Mouse (Mus musculus): ENCODE results near the gene Ifi44. TPM values are rescaled to one million over a fixed set of nuclear protein-coding genes. Genes with fewer than 3 reads are reported as not detected.

Ifi44 gene
- polyA plus RNA-seq (2015; fragmentation: Nextera tagmentation; extraction: Ambion mirVana) = 0.28 and 0.60 TPM in 2 replicates

- no peaks in the 10 kb centered on the region for H3K36me3 ChIP-seq (replicated peaks)
- H3K9ac ChIP-seq = no peak within 1 kb of the TSS
- 73% methylated on average over 7 of the region's 7 CpGs for WGBS
- H3K4me3 ChIP-seq = no peak within 1 kb of the TSS
- no peak within 1 kb of the TSS for H3K4me2 ChIP-seq
- no peaks in the 10 kb centered on the region for H3K9me3 ChIP-seq
- no peaks in the 10 kb centered on the region for H3K27me3 ChIP-seq (replicated peaks)
- H3K27ac ChIP-seq = no peak within 1 kb of the TSS
- H3K4me1 ChIP-seq = no peaks in the 10 kb centered on the region
- no peak for ATAC-seq (replicated peaks)
Measured at GRCm38 (mm10) chr3:151749737-151750136, at the start of gene Ifi44. Gene Ifi44, minus strand, starts transcription at chr3:151749960.

- WGBS = 74% methylated on average over 8 of the region's 8 CpGs
- no peaks in the 10 kb centered on the region for H3K36me3 ChIP-seq (replicated peaks)
- H3K4me2 ChIP-seq = no peak overlapping the region
- H3K27me3 ChIP-seq (replicated peaks) = no peaks in the 10 kb centered on the region
- no peaks in the 10 kb centered on the region for H3K4me1 ChIP-seq
- H3K9ac ChIP-seq = no peak overlapping the region
- ATAC-seq (replicated peaks) = no peak
- H3K9me3 ChIP-seq = no peaks in the 10 kb centered on the region
- no peak overlapping the region for H3K4me3 ChIP-seq
- H3K27ac ChIP-seq = no peak overlapping the region
Measured at GRCm38 (mm10) chr3:151788622-151789021, 38.9 kb upstream of the Ifi44 start.

GRCm38 (mm10) chr3:151775089-151775488, 25.3 kb upstream of the Ifi44 start:
- 80% methylated on average over 4 of the region's 4 CpGs for WGBS
- no peaks in the 10 kb centered on the region for H3K9me3 ChIP-seq
- no peak overlapping the region for H3K9ac ChIP-seq
- H3K27ac ChIP-seq = no peak overlapping the region
- no peaks in the 10 kb centered on the region for H3K4me1 ChIP-seq
- H3K36me3 ChIP-seq (replicated peaks) = no peaks in the 10 kb centered on the region
- H3K27me3 ChIP-seq (replicated peaks) = no peaks in the 10 kb centered on the region
- no peak for ATAC-seq (replicated peaks)
- H3K4me2 ChIP-seq = no peak overlapping the region
- H3K4me3 ChIP-seq = no peak overlapping the region

DNA sequence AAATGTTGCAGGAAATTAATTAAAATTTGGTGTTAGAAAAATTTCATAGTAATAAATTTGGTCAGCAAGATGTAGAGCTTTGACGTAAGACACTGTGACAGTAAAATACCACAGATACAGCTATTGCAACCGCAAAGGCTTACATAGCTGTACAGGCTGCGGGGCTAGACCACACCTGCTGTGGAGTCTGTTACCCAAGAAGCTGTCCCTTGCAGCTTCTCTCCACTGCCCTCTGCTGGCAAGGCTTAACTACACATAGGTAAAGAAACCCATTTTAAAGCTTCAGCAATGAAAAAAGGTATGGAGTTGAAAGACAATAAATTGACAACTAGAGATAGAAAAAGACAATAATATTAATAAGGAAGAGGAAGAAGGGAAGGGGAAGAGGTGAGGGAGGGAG, 21.3 kb upstream of the Ifi44 start:
- Histone ChIP-seq H3K27ac (no peak overlapping the region), H3K9ac (no peak overlapping the region), H3K4me3 (no peak overlapping the region), H3K4me1 (no peaks in the 10 kb centered on the region), H3K9me3 (no peaks in the 10 kb centered on the region), H3K4me2 (no peak overlapping the region), H3K36me3 (replicated peaks) (no peaks in the 10 kb centered on the region), H3K27me3 (replicated peaks) (no peaks in the 10 kb centered on the region)
- WGBS = 71% methylated on average over 3 of the region's 3 CpGs
- ATAC-seq (replicated peaks) = no peak

DNA sequence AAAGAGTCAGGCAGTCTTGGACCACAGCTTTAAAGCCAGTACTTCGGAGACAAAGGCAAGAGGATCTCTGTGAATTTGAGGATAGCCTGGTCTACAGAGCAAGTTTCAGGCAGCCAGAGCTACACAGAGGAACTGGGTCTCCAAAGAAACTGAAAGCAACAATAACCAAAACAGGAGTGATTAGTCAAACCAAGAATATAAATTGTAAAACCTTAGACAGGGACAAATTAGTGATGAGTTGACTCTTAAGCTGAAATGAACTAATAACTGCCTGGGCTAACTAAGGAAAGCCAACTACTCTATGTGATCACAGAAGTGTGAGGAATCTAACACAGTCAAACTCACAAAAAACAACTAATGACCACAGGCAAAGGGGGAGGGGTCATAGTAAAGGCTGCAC, 1.2 kb downstream of the Ifi44 start:
- 90% methylated on average over 1 of the region's 1 CpGs for WGBS
- Histone ChIP-seq H3K27ac (no peak overlapping the region), H3K9ac (no peak overlapping the region), H3K36me3 (replicated peaks) (no peaks in the 10 kb centered on the region), H3K4me2 (no peak overlapping the region), H3K27me3 (replicated peaks) (no peaks in the 10 kb centered on the region), H3K4me1 (no peaks in the 10 kb centered on the region), H3K4me3 (no peak overlapping the region), H3K9me3 (no peaks in the 10 kb centered on the region)
- no peak for ATAC-seq (replicated peaks)

GRCm38 (mm10) chr3:151746058-151746457, 3.7 kb downstream of the Ifi44 start:
- Histone ChIP-seq H3K4me1 (no peaks in the 10 kb centered on the region), H3K27me3 (replicated peaks) (no peaks in the 10 kb centered on the region), H3K27ac (no peak overlapping the region), H3K36me3 (replicated peaks) (no peaks in the 10 kb centered on the region), H3K4me2 (no peak overlapping the region), H3K9ac (no peak overlapping the region), H3K9me3 (no peaks in the 10 kb centered on the region), H3K4me3 (no peak overlapping the region)
- no peak for ATAC-seq (replicated peaks)
- WGBS = 92% methylated on average over 8 of the region's 8 CpGs

DNA sequence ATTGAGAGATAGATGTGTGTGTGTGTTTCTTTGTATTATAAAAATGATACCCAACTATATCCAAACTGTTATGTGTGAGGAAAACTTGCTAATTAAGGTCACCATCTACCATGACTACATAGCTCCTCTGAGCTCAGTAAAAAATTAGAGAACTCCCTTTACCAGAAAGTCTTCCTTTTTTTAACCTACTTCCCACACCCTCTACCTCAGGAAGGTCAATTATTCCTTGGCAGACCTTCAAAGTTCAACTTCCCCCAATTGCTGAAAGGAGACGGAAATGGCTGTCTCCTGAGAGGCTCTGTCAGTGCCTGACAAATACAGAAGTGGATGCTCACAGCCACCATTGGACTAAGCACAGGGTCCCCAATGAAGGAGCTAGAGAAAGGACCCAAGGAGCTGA, 7.5 kb downstream of the Ifi44 start:
- no peak overlapping the region for H3K4me2 ChIP-seq
- ATAC-seq (replicated peaks) = no peak
- H3K4me1 ChIP-seq = no peaks in the 10 kb centered on the region
- H3K9me3 ChIP-seq = no peaks in the 10 kb centered on the region
- no peak overlapping the region for H3K4me3 ChIP-seq
- no peak overlapping the region for H3K9ac ChIP-seq
- no peak overlapping the region for H3K27ac ChIP-seq
- 80% methylated on average over 1 of the region's 1 CpGs for WGBS
- H3K27me3 ChIP-seq (replicated peaks) = no peaks in the 10 kb centered on the region
- H3K36me3 ChIP-seq (replicated peaks) = no peaks in the 10 kb centered on the region

DNA sequence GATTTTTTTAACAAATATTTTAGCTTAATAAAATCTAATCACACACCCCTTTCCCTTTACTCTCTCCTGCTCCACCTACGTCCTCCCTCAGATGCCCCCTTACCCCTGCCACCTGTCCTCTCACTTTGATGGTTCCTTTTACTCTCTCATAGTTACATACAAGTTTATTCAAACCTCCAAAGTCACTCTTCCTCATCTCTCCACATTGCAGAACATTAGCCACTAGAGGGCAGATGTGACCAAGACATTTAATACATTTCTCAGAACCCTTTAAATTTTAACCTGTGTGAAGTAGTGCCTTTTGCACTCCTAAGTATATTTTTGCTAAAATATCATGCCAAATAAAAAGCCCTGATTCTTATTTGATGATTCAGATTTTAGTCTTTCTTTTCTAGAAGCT, 33.5 kb downstream of the Ifi44 start:
- 40% methylated on average over 1 of the region's 1 CpGs for WGBS
- no peak overlapping the region for H3K4me3 ChIP-seq
- no peaks in the 10 kb centered on the region for H3K36me3 ChIP-seq (replicated peaks)

DNA sequence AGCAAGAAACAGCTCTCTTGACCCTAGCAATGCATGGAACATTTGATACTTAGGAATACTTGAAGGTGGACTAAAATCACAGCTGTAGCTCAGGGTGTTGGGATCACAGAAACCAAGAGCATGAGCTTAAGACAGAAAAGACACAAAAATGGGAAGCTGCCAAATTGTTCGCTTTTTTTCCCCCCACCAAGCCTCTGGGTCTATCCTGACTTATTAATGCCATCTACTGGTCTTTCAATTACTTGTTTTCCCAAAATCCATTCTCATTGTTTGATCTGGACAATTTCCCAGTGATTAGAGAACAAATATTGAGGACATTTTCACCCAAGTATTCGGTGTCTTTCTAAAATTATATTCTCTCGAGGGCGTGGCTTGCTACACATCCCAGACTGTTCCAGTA, 42.4 kb downstream of the Ifi44 start:
- no peak for ATAC-seq (replicated peaks)

More for the DNA sequence above, 33.5 kb downstream of the Ifi44 start:
- peak; percentile 63 for ATAC-seq (replicated peaks)
- Histone ChIP-seq H3K4me2 (no peak overlapping the region), H3K9me3 (no peaks in the 10 kb centered on the region), H3K9ac (no peak overlapping the region), H3K27me3 (replicated peaks) (no peaks in the 10 kb centered on the region), H3K27ac (no peak overlapping the region), H3K4me1 (no peaks in the 10 kb centered on the region)

More for the DNA sequence above, 42.4 kb downstream of the Ifi44 start:
- 87% methylated on average over 4 of the region's 4 CpGs for WGBS
- Histone ChIP-seq H3K9me3 (no peaks in the 10 kb centered on the region), H3K9ac (no peak overlapping the region), H3K27me3 (replicated peaks) (no peaks in the 10 kb centered on the region), H3K27ac (no peak overlapping the region), H3K4me2 (no peak overlapping the region), H3K4me1 (no peaks in the 10 kb centered on the region), H3K36me3 (replicated peaks) (no peaks in the 10 kb centered on the region), H3K4me3 (no peak overlapping the region)

Other genes with a start within 250 kb of the Ifi44 start
- gene Ifi44l, start 12.9 kb upstream of the Ifi44 start, polyA plus RNA-seq (2015; fragmentation: Nextera tagmentation; extraction: Ambion mirVana) = not detected in 2 replicates
- 0.72 and 2.2 TPM in 2 replicates for gene Ptgfr, start 87.7 kb upstream of the Ifi44 start, polyA plus RNA-seq (2015; fragmentation: Nextera tagmentation; extraction: Ambion mirVana)

Data from midbrain, embryonic 15.5 days (tissue).